Mouse (Mus musculus): ENCODE data around the gene Ablim1. TPM values are rescaled to one million over a fixed set of nuclear protein-coding genes. Genes with fewer than 3 reads are reported as not detected.
"Not testable (repeated sequence)": the region's sequence is repeated elsewhere in the genome, so short reads cannot be mapped to it uniquely, and the experiment has no call there.

Ablim1 gene
- total RNA-seq, 2 experiments from 2014 or later = 417 to 451 TPM

DNA sequence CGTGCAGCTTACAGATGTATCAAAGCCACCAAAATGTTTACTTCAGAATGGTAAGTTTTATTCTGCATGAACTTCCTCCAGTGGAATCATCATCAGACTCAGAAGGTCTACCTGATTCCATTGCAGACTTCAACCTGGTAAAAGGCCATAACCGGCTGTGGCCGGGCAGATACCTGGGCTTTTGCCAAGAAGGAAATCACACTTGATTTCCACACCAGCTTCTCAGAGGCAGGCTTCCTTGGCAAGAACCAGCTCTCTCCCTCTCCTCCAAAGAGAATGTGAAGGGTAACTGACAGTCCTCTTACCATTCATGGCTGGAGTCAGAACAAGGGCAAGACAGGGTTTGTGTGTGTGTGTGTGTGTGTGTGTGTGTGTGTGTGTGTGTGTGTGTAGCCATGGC lies 171.1 kb downstream of the Ablim1 start:
- no peak for DNase-seq (ENCODE audit: low spot score)
- intact Hi-C loops (cut with DNase I) = no loop called here

- intact Hi-C loops (cut with DNase I) = no loop called here
Measured at GRCm38 (mm10) chr19:57141756-57142461, 172.8 kb downstream of the Ablim1 start.

GRCm38 (mm10) chr19:57140874-57141273 lies 173.8 kb downstream of the Ablim1 start:
- no peak for DNase-seq (ENCODE audit: low spot score)
- intact Hi-C loops (cut with DNase I) = no loop called here

More at GRCm38 (mm10) chr19:57141756-57142461, 172.8 kb downstream of the Ablim1 start:
- no peak for DNase-seq (ENCODE audit: low spot score)

DNA sequence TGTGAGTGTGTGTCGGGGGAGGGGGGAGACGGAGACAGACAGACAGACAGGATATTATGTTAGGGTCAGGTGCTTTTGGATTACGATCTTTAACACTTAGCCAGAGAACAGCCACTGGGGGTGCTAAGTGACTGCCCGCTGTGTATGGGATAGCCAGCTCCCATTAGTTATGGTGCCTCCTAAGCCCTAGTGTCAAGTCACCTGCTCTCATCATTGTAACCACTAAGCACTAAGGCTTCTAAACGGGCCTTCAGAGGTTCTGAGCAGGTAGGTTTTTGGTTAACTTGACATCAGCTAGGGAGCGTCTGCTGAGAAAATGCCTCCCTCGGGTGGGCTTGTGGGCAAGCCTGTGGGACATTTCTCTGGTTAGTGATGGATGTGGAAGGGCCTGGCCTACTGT lies 174.6 kb downstream of the Ablim1 start:
- DNase-seq (ENCODE audit: low spot score) = no peak
- intact Hi-C loops (cut with DNase I) = no loop called here

- intact Hi-C loops (cut with DNase I) = loop anchor here (1.0 to 2.0 kb wide), 2 partner anchors 22 to 190 kb away; no protein-coding TSS in a partner anchor
- DNase-seq (ENCODE audit: low spot score) = no peak
Measured at GRCm38 (mm10) chr19:57138909-57139617, 175.7 kb downstream of the Ablim1 start.

- no peak for DNase-seq (ENCODE audit: low spot score)
- intact Hi-C loops (cut with DNase I) = loop anchor here (1.0 to 2.0 kb wide), 2 partner anchors 22 to 191 kb away; no protein-coding TSS in a partner anchor
Measured at GRCm38 (mm10) chr19:57138469-57138868, 176.2 kb downstream of the Ablim1 start.

DNA sequence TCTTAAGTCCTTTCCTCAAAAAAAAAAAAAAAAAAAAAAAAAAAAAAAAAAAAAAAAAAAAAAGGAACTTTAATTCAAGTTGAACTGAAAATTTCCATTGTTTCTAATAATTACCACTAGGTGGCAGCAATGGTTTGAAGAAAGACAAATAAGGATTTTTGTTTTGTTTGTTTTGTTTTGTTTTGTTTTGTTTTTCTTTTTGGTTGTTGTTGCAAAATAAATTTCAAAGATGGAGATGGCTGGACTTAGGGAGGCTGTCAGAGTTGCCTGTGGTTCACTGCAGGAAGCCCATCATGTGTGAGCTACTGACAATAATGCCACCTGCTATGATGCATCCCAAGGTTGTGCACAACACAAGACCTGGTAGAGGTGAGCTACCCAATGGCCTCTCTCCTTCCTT lies 176.7 kb downstream of the Ablim1 start:
- intact Hi-C loops (cut with DNase I) = loop anchor here (1.0 to 2.0 kb wide), 2 partner anchors 23 to 191 kb away; no protein-coding TSS in a partner anchor
- no peak for DNase-seq (ENCODE audit: low spot score)

- no peak for DNase-seq (ENCODE audit: low spot score)
- intact Hi-C loops (cut with DNase I) = no loop called here
Measured at GRCm38 (mm10) chr19:57136228-57136627, 178.5 kb downstream of the Ablim1 start.

DNA sequence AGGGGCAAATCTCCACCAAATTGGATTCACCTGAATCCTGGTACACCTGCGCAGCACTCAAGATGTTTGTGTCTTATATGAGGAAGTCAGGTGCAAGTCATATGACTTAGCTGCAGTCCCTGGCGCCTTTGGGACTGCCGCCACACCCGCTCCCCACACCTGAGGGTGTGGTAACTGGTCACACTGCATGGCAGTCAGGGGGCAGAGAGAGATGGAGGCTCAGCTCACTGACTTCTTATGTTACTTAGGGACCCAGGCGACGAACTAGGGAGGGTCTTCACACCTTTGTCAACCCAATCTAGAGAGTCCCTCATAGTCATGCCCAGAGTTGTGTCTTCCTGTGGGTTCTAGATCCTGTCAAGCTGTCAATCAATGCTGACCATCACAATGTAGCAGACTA lies 179.1 kb downstream of the Ablim1 start:
- intact Hi-C loops (cut with DNase I); DNase-seq (ENCODE audit: low spot score): not testable (repeated sequence)

DNA sequence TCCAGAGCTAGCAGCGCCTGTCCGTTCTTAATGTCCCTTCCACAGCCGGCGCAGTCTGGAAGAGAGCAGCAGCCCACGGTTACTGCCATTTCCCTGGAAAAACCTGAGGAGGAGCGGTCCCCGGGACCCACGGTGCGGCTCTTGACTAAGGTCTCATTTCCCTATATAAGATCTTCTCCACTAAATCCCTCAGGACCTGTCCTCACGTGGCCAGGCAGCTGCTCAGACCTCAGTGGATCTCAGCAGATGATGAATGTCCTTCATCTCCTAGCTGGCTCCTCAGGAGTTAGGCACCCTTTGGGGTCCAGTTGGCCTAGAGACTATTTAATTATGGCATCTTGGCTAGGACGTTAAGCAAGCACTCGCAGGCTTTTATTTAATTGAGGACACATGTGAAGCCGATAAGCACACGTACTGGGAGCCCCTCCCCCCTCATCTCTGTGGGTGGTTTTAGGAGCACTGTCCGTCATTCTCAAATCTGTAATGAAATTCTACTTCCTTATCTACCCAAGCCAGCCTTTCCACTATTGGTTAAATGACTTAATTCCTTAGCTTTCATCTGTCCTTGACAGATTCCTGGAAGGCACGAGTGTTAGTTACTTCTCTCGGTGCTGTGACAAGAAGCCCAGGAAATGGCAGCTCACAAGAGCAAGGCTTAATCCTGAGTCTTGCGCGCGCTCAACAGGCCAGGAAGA lies 179.9 kb downstream of the Ablim1 start:
- no peak for DNase-seq (ENCODE audit: low spot score)
- intact Hi-C loops (cut with DNase I) = loop anchor here (5.0 kb wide), 1 partner anchor 38 kb away; no protein-coding TSS in a partner anchor

DNA sequence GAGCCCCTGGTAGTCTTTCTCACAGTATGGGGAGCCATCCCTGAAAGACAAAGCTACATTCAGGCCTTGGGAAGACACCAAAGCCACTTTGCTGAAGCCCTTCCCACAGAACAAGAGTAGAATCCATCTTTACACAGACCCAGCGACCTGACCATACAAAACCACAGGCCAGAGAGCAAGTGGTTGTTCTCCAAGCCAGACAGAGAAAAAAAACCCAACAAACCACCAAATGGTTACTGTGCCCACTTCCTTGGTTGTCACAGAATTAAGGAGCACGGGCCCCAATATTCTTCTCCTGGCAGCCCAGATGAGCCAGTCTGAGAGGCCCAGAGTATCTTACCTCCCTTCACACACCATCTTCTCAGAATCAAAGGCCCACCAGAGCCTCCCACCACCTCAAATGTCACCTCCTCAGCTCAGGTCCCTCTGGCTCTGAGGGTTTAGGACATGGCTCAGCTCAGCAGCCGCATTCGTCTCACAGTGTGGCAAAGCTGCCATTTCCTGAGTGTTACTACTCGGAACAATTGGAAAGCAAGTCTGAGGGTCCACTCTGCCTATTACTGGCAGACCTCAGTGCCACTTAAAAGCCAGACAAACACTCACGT lies 181.7 kb downstream of the Ablim1 start:
- no peak for DNase-seq (ENCODE audit: low spot score)

DNA sequence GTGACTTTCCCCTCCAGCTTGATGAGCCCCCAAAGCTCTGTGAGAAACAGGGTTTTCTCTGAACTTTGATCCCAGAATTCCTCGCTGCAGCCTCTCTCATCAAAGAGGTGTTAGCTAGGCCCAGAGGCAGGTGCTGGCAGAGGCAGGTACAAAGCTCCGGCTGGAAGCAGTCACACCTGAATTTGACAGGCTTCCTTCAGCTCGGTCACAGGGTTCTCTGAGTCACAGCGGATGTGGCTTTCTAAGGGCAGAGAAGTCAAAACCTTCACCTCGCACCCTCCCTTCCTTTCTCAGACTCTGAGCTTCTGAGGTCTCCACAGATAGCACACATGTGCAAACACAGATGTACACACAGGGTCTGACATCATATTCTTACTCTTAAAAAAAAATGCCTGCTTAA lies 182.4 kb downstream of the Ablim1 start:
- intact Hi-C loops (cut with DNase I) = loop anchor here (5.0 kb wide), 1 partner anchor 35 kb away; no protein-coding TSS in a partner anchor
- no peak for DNase-seq (ENCODE audit: low spot score)

More for the DNA sequence above, 181.7 kb downstream of the Ablim1 start:
- intact Hi-C loops (cut with DNase I) = loop anchor here (5.0 kb wide), 1 partner anchor 36 kb away; no protein-coding TSS in a partner anchor

DNA sequence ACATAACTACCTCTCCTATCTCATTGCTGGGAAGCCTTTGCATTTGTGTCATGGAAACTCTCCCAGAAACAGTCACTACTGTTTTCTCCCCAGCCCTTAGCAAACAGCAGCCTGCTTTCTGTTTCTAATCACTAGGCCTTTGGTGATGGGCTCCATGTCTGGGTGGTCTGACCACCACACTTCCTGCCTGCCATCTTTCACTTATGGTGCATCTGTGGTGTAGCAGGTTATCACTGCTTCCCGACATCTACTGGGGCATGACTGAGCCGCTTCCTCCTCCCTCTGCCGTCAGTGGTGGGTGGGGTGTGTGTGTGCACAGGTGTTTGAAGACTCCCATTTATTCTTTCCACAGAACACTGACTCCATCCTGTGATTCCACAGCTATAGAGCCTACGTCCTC lies 183.4 kb downstream of the Ablim1 start:
- no peak for DNase-seq (ENCODE audit: low spot score)
- intact Hi-C loops (cut with DNase I) = loop anchor here (5.0 kb wide), 1 partner anchor 34 kb away; no protein-coding TSS in a partner anchor

GRCm38 (mm10) chr19:57130591-57130990 lies 184.1 kb downstream of the Ablim1 start:
- no peak for DNase-seq (ENCODE audit: low spot score)
- intact Hi-C loops (cut with DNase I) = loop anchor here (5.0 kb wide), 1 partner anchor 33 kb away; no protein-coding TSS in a partner anchor

- DNase-seq (ENCODE audit: low spot score) = no peak
- intact Hi-C loops (cut with DNase I) = loop anchor here (5.0 kb wide), 1 partner anchor 32 kb away; no protein-coding TSS in a partner anchor
Measured at GRCm38 (mm10) chr19:57129729-57130128, 185.0 kb downstream of the Ablim1 start.

- no peak for DNase-seq (ENCODE audit: low spot score)
- intact Hi-C loops (cut with DNase I) = no loop called here
Measured at GRCm38 (mm10) chr19:57128037-57128436, 186.7 kb downstream of the Ablim1 start.

GRCm38 (mm10) chr19:57127523-57127922 lies 187.2 kb downstream of the Ablim1 start:
- no peak for DNase-seq (ENCODE audit: low spot score)
- intact Hi-C loops (cut with DNase I) = no loop called here

GRCm38 (mm10) chr19:57126950-57127349 lies 187.8 kb downstream of the Ablim1 start:
- intact Hi-C loops (cut with DNase I) = no loop called here
- no peak for DNase-seq (ENCODE audit: low spot score)

DNA sequence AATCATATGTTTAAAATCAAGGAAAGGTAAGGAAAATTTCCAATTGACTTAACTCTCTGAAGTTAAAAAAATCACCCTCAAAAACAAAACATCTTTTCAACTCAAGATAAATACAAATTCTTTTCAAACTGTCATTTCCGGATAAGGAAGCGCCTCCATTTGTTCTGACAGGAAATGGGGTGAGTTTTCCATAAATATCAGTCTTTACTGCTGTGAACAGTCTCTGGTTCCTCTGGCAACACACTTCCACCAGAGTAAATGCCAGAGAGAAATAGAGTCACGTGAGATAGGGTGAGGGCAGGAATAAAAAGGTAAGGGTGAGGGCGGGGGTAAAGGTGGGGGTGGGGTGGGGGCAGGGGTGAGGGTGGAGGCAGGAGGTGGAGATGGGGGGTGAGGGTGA lies 189.8 kb downstream of the Ablim1 start:
- no peak for DNase-seq (ENCODE audit: low spot score)
- intact Hi-C loops (cut with DNase I) = no loop called here

DNA sequence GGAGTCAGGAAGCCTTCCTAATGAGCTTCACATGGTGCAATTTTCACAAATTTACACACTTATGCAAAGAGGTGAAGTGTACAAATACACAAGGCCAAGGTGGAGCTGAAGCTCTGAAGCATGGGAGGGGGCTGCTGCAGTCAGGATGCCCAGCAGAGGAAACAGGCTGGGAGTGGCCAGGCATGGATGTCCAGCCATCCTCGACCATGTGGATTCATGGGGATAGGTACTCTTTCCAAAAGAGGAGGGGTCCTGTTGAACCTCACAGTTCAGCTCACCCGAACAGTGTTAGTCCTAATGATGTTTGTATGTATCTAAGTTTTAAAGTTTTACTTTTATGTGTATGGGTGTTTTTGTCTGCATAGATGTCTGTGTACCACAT lies 190.6 kb downstream of the Ablim1 start:
- no peak for DNase-seq (ENCODE audit: low spot score)
- intact Hi-C loops (cut with DNase I) = no loop called here
